8 mouse cellular contexts compared by ENCODE assay signal in genomic region chr6:136827881-136828561, GRCm38 (mm10). TPM values are rescaled to one million over a fixed set of nuclear protein-coding genes. Genes with fewer than 3 reads are reported as not detected.
DNase-seq lines count a peak whose midpoint lies in the region; ATAC-seq and TF ChIP-seq lines count a peak whose summit lies in the region.

Wbp11 (minus strand) TSS chr6:136828233.

- peak; percentile 100 for ATAC-seq in cerebellum, adult (ENCODE audit: insufficient number of reproducible peaks, low FRiP score, low TSS enrichment)
- ATAC-seq in forebrain, embryonic 13.5 days, result peak; percentile 100
- peak; percentile 100 for ATAC-seq in liver, postnatal 0 days
- peak; percentile 100 for ATAC-seq in neural tube, embryonic 14.5 days (ENCODE audit: low read depth)

- under 1% methylated on average over 45 of the region's 45 CpGs for WGBS in forebrain, embryonic 13.5 days
- under 1% methylated on average over 45 of the region's 45 CpGs for WGBS in large intestine, adult 2 months
- WGBS in liver, postnatal 0 days (ENCODE audit: insufficient replicate concordance), result under 1% methylated on average over 45 of the region's 45 CpGs
- WGBS in neural tube, embryonic 14.5 days, result under 1% methylated on average over 45 of the region's 45 CpGs

- H3K27me3 ChIP-seq in ES-Bruce4 (ENCODE audit: control insufficient read depth, insufficient read depth, low read length, poor library complexity, severe bottlenecking), result no peaks in the 10 kb centered on the region
- peaks cover 12% of the 10 kb centered on the region; the same call in 1 of the 2 replicates for H3K27me3 ChIP-seq in forebrain, embryonic 13.5 days
- H3K27me3 ChIP-seq in liver, postnatal 0 days (ENCODE audit: insufficient read depth, low read length), result no peaks in the 10 kb centered on the region
- H3K27me3 ChIP-seq in neural tube, embryonic 14.5 days (ENCODE audit: control insufficient read depth, insufficient read depth, low read length), result no peaks in the 10 kb centered on the region

- H3K27ac ChIP-seq in ES-Bruce4 (ENCODE audit: insufficient read depth, low read length), result peak within 1 kb of the TSS; percentile 51; the same call in 1 of the 2 replicates
- peak within 1 kb of the TSS; percentile 58; the same call in 1 of the 2 replicates for H3K27ac ChIP-seq in forebrain, embryonic 13.5 days
- H3K27ac ChIP-seq in liver, postnatal 0 days (ENCODE audit: low read depth), result peak within 1 kb of the TSS; percentile 90
- H3K27ac ChIP-seq in neural tube, embryonic 14.5 days (ENCODE audit: low read depth, low read length), result peak within 1 kb of the TSS; percentile 86

- peak within 1 kb of the TSS; percentile 99 for H3K4me3 ChIP-seq in ES-Bruce4 (ENCODE audit: low read depth, low read length)
- peak within 1 kb of the TSS; percentile 79 for H3K4me3 ChIP-seq in forebrain, embryonic 13.5 days
- H3K4me3 ChIP-seq in liver, postnatal 0 days (ENCODE audit: low read depth, low read length), result peak within 1 kb of the TSS; percentile 93
- peak within 1 kb of the TSS; percentile 100 for H3K4me3 ChIP-seq in neural tube, embryonic 14.5 days (ENCODE audit: low read depth, low read length)

- H3K9ac ChIP-seq in ES-Bruce4 (ENCODE audit: low read depth, poor library complexity, severe bottlenecking), result peak within 1 kb of the TSS; percentile 98
- H3K9ac ChIP-seq in forebrain, embryonic 13.5 days, result peak within 1 kb of the TSS; percentile 88
- peak within 1 kb of the TSS; percentile 98 for H3K9ac ChIP-seq in liver, postnatal 0 days (replicated peaks)
- peak within 1 kb of the TSS; percentile 82 for H3K9ac ChIP-seq in neural tube, embryonic 14.5 days (replicated peaks; ENCODE audit: low read depth, low read length)

- H3K9me3 ChIP-seq in ES-Bruce4 (replicated peaks; ENCODE audit: control insufficient read depth, insufficient read depth, low read length, poor library complexity, severe bottlenecking), result no peaks in the 10 kb centered on the region
- no peaks in the 10 kb centered on the region for H3K9me3 ChIP-seq in forebrain, embryonic 13.5 days (replicated peaks)
- no peaks in the 10 kb centered on the region for H3K9me3 ChIP-seq in liver, postnatal 0 days (ENCODE audit: low read length)
- H3K9me3 ChIP-seq in neural tube, embryonic 14.5 days (ENCODE audit: control insufficient read depth, low read length), result no peaks in the 10 kb centered on the region

- H3K4me1 ChIP-seq in ES-Bruce4 (ENCODE audit: control insufficient read depth, insufficient read depth, low read length), result no peaks in the 10 kb centered on the region
- H3K4me1 ChIP-seq in forebrain, embryonic 13.5 days, result peaks cover 13% of the 10 kb centered on the region
- peaks cover 16% of the 10 kb centered on the region for H3K4me1 ChIP-seq in liver, postnatal 0 days (ENCODE audit: insufficient read depth)
- peaks cover 8% of the 10 kb centered on the region; the same call in 1 of the 2 replicates for H3K4me1 ChIP-seq in neural tube, embryonic 14.5 days (ENCODE audit: control insufficient read depth, insufficient read depth, low read length)

- peak within 1 kb of the TSS; percentile 78 for H3K4me2 ChIP-seq in forebrain, embryonic 13.5 days
- peak within 1 kb of the TSS; percentile 89 for H3K4me2 ChIP-seq in liver, postnatal 0 days (ENCODE audit: low read depth, low read length)
- peak within 1 kb of the TSS; percentile 79 for H3K4me2 ChIP-seq in neural tube, embryonic 14.5 days (ENCODE audit: low read depth, low read length)

- TF ChIP-seq POLR2A in ES-Bruce4 (IDR thresholded peaks at IDR 0.05; ENCODE audit: insufficient read depth, low read length), result peak; percentile 89

- no peak for TF ChIP-seq CTCF in ES-Bruce4 (IDR thresholded peaks at IDR 0.05; ENCODE audit: low read depth, low read length)
- TF ChIP-seq CTCF in liver, postnatal 0 days (IDR thresholded peaks at IDR 0.05; ENCODE audit: low read depth), result peak; percentile 67

- DNase-seq in heart, postnatal 10 days, result peak; percentile 98
- no peak for DNase-seq in large intestine, adult 2 months (ENCODE audit: low read depth, low spot score)
- peak; percentile 95 for DNase-seq in liver, postnatal 0 days
- DNase-seq in testis, postnatal 10 days (ENCODE audit: low spot score), result peak; percentile 94

- no peak for TF ChIP-seq EP300 in ES-Bruce4 (IDR thresholded peaks at IDR 0.05; ENCODE audit: insufficient read depth, low read depth, low read length)
- peak; percentile 56; the same call in 1 of the 2 replicates for TF ChIP-seq EP300 in liver, postnatal 0 days (IDR thresholded peaks at IDR 0.05; ENCODE audit: low read depth)

- H3K36me3 ChIP-seq in ES-Bruce4 (ENCODE audit: control insufficient read depth, insufficient read depth, low read length, poor library complexity, severe bottlenecking), result peaks cover 23% of the 10 kb centered on the region
- H3K36me3 ChIP-seq in forebrain, embryonic 13.5 days (ENCODE audit: poor library complexity, severe bottlenecking), result peaks cover 21% of the 10 kb centered on the region
- peaks cover 21% of the 10 kb centered on the region for H3K36me3 ChIP-seq in liver, postnatal 0 days (replicated peaks; ENCODE audit: insufficient read depth, low read length)
- H3K36me3 ChIP-seq in neural tube, embryonic 14.5 days (ENCODE audit: control insufficient read depth, insufficient read depth, low read length), result peaks cover 10% of the 10 kb centered on the region

- intact Hi-C loops in heart, postnatal 10 days (cut with DNase I), result loop anchor here (1.0 to 10.0 kb wide), 2 partner anchors 24 to 907 kb away; partner anchors contain the start of genes Hist4h4 and Strap

RNA-seq across cellular contexts. Expression of gene Wbp11, which starts in this region (rescaled TPM):
- polyA plus RNA-seq in ES-Bruce4 (2011; ENCODE audit: insufficient read depth, insufficient read length, low read depth, missing spikeins), result 151 and 164 TPM in 2 replicates
- 94.5 and 98.8 TPM in 2 replicates for polyA plus RNA-seq in forebrain, embryonic 13.5 days (2015; fragmentation: Nextera tagmentation; extraction: Ambion mirVana)
- 10 to 100 TPM; 79.6 to 85.0 TPM for total RNA-seq in heart, postnatal 10 days (2021)
- polyA plus RNA-seq in large intestine, adult 2 months (2012; rRNA removed), result 26.9 and 30.0 TPM in 2 replicates
- polyA plus RNA-seq in liver, postnatal 0 days (2015; fragmentation: Nextera tagmentation; extraction: Ambion mirVana), result 32.8 and 33.8 TPM in 2 replicates
- 72.3 and 80.2 TPM in 2 replicates for polyA plus RNA-seq in neural tube, embryonic 14.5 days (2014; fragmentation: Nextera tagmentation; extraction: Ambion mirVana)
